Mouse (Mus musculus): ENCODE results near the gene Arid1b. TPM values are rescaled to one million over a fixed set of nuclear protein-coding genes. Genes with fewer than 3 reads are reported as not detected.

Arid1b gene
- total RNA-seq, 1 experiment, result 9.2 TPM

DNA sequence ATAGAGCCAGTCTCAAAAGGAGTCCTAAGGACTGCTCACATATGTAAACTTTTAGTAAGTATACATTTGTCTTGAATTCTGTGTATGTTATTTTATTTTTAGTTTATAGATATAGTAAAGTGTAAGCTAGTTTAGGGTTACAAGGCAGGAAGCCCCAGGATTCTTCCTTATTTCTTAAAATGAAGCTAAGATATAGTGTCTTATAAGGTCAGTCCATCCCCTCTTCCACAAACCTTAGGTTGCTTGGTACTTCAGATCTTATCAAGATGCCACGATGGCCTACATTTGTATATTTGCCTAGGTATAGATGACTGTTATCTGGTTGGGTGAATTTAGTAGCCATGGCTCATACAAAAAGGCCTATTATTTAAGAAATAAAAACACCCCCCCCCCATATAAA, 5.1 kb downstream of the Arid1b start:
- peaks cover 2 to 7% of the 10 kb centered on the region in 2 experiments; a peak in 2 of 4 replicates for H3K4me1 ChIP-seq (ENCODE audit: control insufficient read depth in 2 of 2, insufficient read depth in 2 of 2, low read length in 2 of 2, poor library complexity in 1 of 2)

DNA sequence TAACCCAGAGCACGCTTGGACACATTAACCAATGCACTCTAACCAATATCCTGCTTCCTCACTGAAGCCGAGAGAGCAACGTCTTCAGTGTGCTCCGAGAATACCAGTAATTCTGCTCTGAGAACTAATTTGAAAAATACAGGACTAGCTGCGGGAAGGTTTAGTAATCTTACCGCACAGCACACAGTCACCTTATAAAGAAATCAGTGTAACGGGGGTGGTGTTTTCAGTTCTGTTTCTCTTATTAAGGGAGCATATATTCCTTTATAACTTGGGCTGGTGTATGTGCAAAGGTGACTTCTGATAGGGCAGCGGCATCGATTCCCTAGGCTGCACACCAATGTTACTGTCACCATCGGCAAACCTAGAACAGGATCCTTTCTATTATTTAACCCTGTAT, 5.9 kb downstream of the Arid1b start:
- H3K9me3 ChIP-seq (ENCODE audit: control insufficient read depth, insufficient read depth, low read depth, low read length), result no peaks in the 10 kb centered on the region
- in situ Hi-C loops (cut with MboI; ENCODE audit: low sequenced_read_pairs in 2 of 2, unreplicated experiment in 2 of 2), result no loop called here
- H3K4me3 ChIP-seq (ENCODE audit: insufficient read depth in 1 of 2, low read depth in 1 of 2, low read length in 2 of 2, poor library complexity in 1 of 2, severe bottlenecking in 1 of 2), result no peak overlapping the region
- H3K9ac ChIP-seq (ENCODE audit: insufficient read depth, low read depth, low read length, poor library complexity, severe bottlenecking), result no peak overlapping the region
- H3K4me1 ChIP-seq (ENCODE audit: control insufficient read depth in 2 of 2, insufficient read depth in 2 of 2, low read length in 2 of 2, poor library complexity in 1 of 2), result peaks cover 2 to 7% of the 10 kb centered on the region in 2 experiments; a peak in 2 of 4 replicates
- no peak for TF ChIP-seq ZC3H11A (IDR thresholded peaks at IDR 0.05; ENCODE audit: borderline replicate concordance, low read depth, low read length)
- TF ChIP-seq ZNF384 (IDR thresholded peaks at IDR 0.05; ENCODE audit: low read depth, low read length), result no peak
- no peak for TF ChIP-seq CHD2 (IDR thresholded peaks at IDR 0.05; ENCODE audit: low read depth, low read length)
- no peak for TF ChIP-seq MAFK (IDR thresholded peaks at IDR 0.05; ENCODE audit: insufficient read depth, low read depth, low read length)
- no peak for TF ChIP-seq HCFC1 (IDR thresholded peaks at IDR 0.05; ENCODE audit: borderline replicate concordance, insufficient read depth, low read length)
- H3K36me3 ChIP-seq (ENCODE audit: control insufficient read depth, insufficient read depth, low read length, poor library complexity, severe bottlenecking), result no peaks in the 10 kb centered on the region
- no peak for DNase-seq (ENCODE audit: low read depth, low spot score)
- no peak overlapping the region for H3K27ac ChIP-seq (ENCODE audit: insufficient read depth, low read depth, low read length, poor library complexity, severe bottlenecking)

More for the DNA sequence above, 5.1 kb downstream of the Arid1b start:
- in situ Hi-C loops (cut with MboI; ENCODE audit: low sequenced_read_pairs in 2 of 2, unreplicated experiment in 2 of 2), result no loop called here
- Histone ChIP-seq H3K4me3 (ENCODE audit: insufficient read depth in 1 of 2, low read depth in 1 of 2, low read length in 2 of 2, poor library complexity in 1 of 2, severe bottlenecking in 1 of 2) (no peak overlapping the region), H3K27ac (ENCODE audit: insufficient read depth, low read depth, low read length, poor library complexity, severe bottlenecking) (no peak overlapping the region), H3K9me3 (ENCODE audit: control insufficient read depth, insufficient read depth, low read depth, low read length) (no peaks in the 10 kb centered on the region), H3K9ac (ENCODE audit: insufficient read depth, low read depth, low read length, poor library complexity, severe bottlenecking) (no peak overlapping the region), H3K36me3 (ENCODE audit: control insufficient read depth, insufficient read depth, low read length, poor library complexity, severe bottlenecking) (no peaks in the 10 kb centered on the region)
- no peak for DNase-seq (ENCODE audit: low read depth, low spot score)
- TF ChIP-seq ZC3H11A (IDR thresholded peaks at IDR 0.05; ENCODE audit: borderline replicate concordance, low read depth, low read length), result no peak
- TF ChIP-seq MAFK (IDR thresholded peaks at IDR 0.05; ENCODE audit: insufficient read depth, low read depth, low read length), result no peak
- TF ChIP-seq HCFC1 (IDR thresholded peaks at IDR 0.05; ENCODE audit: borderline replicate concordance, insufficient read depth, low read length), result no peak
- TF ChIP-seq CHD2 (IDR thresholded peaks at IDR 0.05; ENCODE audit: low read depth, low read length), result no peak
- no peak for TF ChIP-seq ZNF384 (IDR thresholded peaks at IDR 0.05; ENCODE audit: low read depth, low read length)

DNA sequence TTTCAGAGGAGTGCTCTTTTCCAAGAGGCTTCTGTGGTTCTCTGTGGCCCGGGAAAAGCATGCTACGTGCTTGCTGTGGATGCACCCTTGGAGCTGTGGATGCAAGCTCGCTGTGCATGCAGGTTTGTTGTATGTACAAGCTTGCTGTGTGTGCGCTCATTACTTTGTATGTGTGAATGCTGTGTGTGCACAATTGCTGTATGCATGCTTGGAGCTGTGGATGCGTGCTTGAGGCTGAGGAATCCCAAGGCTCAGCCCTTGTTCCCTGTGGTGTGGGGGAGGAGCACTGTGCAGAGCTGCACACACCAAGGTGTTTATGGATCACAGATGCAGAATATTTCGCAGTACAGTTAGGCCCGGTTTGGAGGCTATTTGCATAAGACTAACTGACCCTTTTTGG, 6.7 kb downstream of the Arid1b start:
- Histone ChIP-seq H3K4me1 (ENCODE audit: control insufficient read depth in 2 of 2, insufficient read depth in 2 of 2, low read length in 2 of 2, poor library complexity in 1 of 2) (peaks cover 2 to 7% of the 10 kb centered on the region in 2 experiments; a peak in 2 of 4 replicates), H3K36me3 (ENCODE audit: control insufficient read depth, insufficient read depth, low read length, poor library complexity, severe bottlenecking) (no peaks in the 10 kb centered on the region), H3K27ac (ENCODE audit: insufficient read depth, low read depth, low read length, poor library complexity, severe bottlenecking) (no peak overlapping the region), H3K9me3 (ENCODE audit: control insufficient read depth, insufficient read depth, low read depth, low read length) (no peaks in the 10 kb centered on the region), H3K9ac (ENCODE audit: insufficient read depth, low read depth, low read length, poor library complexity, severe bottlenecking) (no peak overlapping the region), H3K4me3 (ENCODE audit: insufficient read depth in 1 of 2, low read depth in 1 of 2, low read length in 2 of 2, poor library complexity in 1 of 2, severe bottlenecking in 1 of 2) (no peak overlapping the region)
- TF ChIP-seq MAFK (IDR thresholded peaks at IDR 0.05; ENCODE audit: insufficient read depth, low read depth, low read length) (no peak), HCFC1 (IDR thresholded peaks at IDR 0.05; ENCODE audit: borderline replicate concordance, insufficient read depth, low read length) (no peak), ZNF384 (IDR thresholded peaks at IDR 0.05; ENCODE audit: low read depth, low read length) (no peak), CHD2 (IDR thresholded peaks at IDR 0.05; ENCODE audit: low read depth, low read length) (no peak), ZC3H11A (IDR thresholded peaks at IDR 0.05; ENCODE audit: borderline replicate concordance, low read depth, low read length) (no peak)
- in situ Hi-C loops (cut with MboI; ENCODE audit: low sequenced_read_pairs in 2 of 2, unreplicated experiment in 2 of 2), result no loop called here
- no peak for DNase-seq (ENCODE audit: low read depth, low spot score)

- DNase-seq (ENCODE audit: low read depth, low spot score), result no peak
- H3K9ac ChIP-seq (ENCODE audit: insufficient read depth, low read depth, low read length, poor library complexity, severe bottlenecking), result no peak overlapping the region
- H3K27ac ChIP-seq (ENCODE audit: insufficient read depth, low read depth, low read length, poor library complexity, severe bottlenecking), result no peak overlapping the region; the same call in 1 of the 2 replicates
- H3K4me3 ChIP-seq (ENCODE audit: insufficient read depth in 1 of 2, low read depth in 1 of 2, low read length in 2 of 2, poor library complexity in 1 of 2, severe bottlenecking in 1 of 2), result no peak overlapping the region
- H3K36me3 ChIP-seq (ENCODE audit: control insufficient read depth, insufficient read depth, low read length, poor library complexity, severe bottlenecking), result no peaks in the 10 kb centered on the region
- TF ChIP-seq ZNF384 (IDR thresholded peaks at IDR 0.05; ENCODE audit: low read depth, low read length) (no peak), MAFK (IDR thresholded peaks at IDR 0.05; ENCODE audit: insufficient read depth, low read depth, low read length) (no peak), HCFC1 (IDR thresholded peaks at IDR 0.05; ENCODE audit: borderline replicate concordance, insufficient read depth, low read length) (no peak), ZC3H11A (IDR thresholded peaks at IDR 0.05; ENCODE audit: borderline replicate concordance, low read depth, low read length) (no peak), CHD2 (IDR thresholded peaks at IDR 0.05; ENCODE audit: low read depth, low read length) (no peak)
- H3K4me1 ChIP-seq (ENCODE audit: control insufficient read depth in 2 of 2, insufficient read depth in 2 of 2, low read length in 2 of 2, poor library complexity in 1 of 2), result peaks cover 2 to 9% of the 10 kb centered on the region in 2 experiments; a peak in 2 of 4 replicates
- H3K9me3 ChIP-seq (ENCODE audit: control insufficient read depth, insufficient read depth, low read depth, low read length), result no peaks in the 10 kb centered on the region
- in situ Hi-C loops (cut with MboI; ENCODE audit: low sequenced_read_pairs in 2 of 2, unreplicated experiment in 2 of 2), result no loop called here
Observed at GRCm38 (mm10) chr17:5001531-5002131, 7.5 kb downstream of the Arid1b start.

All from ES-E14 (cell line).